Mouse (Mus musculus) megakaryocyte, embryonic 14.5 days (primary cell): ENCODE results near the gene Xndc1. TPM values are rescaled to one million over a fixed set of nuclear protein-coding genes. Genes with fewer than 3 reads are reported as not detected.

ENCODE experiments used
- H3K27me3 ChIP-seq: replicated peaks from 2 replicates; pipeline ENCODE3; 2012; ENCODE audit warnings: inconsistent platforms
- H3K36me3 ChIP-seq: replicated peaks from 2 replicates; pipeline ENCODE3; 2012; ENCODE audit warnings: low read length, inconsistent platforms, mixed read lengths
- H3K4me1 ChIP-seq: 2 replicates; pipeline ENCODE4 v1.6.1; 2012; ENCODE audit warnings: inconsistent platforms
- H3K4me3 ChIP-seq: replicated peaks from 2 replicates; pipeline ENCODE3; 2012; ENCODE audit warnings: moderate library complexity, mild to moderate bottlenecking, inconsistent platforms
- H3K9me3 ChIP-seq: 2 replicates; pipeline ENCODE4 v1.6.1; 2012; ENCODE audit warnings: inconsistent platforms
- FLI1 ChIP-seq: IDR thresholded peaks from 2 replicates; pipeline ENCODE4 v1.6.1; 2012; ENCODE audit warnings: low read length, inconsistent platforms, mixed read lengths
- GATA1 ChIP-seq: IDR thresholded peaks from 3 replicates; pipeline ENCODE4 v1.6.1; 2012; ENCODE audit warnings: mixed read lengths, low read length, inconsistent platforms, borderline replicate concordance
- polyA plus RNA-seq: library from polyadenylated mRNA; stranded (reverse); fragments of >175 nt; gene quantifications from 2 replicates; pipeline ENCODE4 v1.2.3, GENCODE M21; 2012; ENCODE audit warnings: low replicate concordance; ENCODE audit not compliant: insufficient read depth

The Xndc1 gene
- polyA plus RNA-seq, 1 experiment, result 5.4 TPM

DNA sequence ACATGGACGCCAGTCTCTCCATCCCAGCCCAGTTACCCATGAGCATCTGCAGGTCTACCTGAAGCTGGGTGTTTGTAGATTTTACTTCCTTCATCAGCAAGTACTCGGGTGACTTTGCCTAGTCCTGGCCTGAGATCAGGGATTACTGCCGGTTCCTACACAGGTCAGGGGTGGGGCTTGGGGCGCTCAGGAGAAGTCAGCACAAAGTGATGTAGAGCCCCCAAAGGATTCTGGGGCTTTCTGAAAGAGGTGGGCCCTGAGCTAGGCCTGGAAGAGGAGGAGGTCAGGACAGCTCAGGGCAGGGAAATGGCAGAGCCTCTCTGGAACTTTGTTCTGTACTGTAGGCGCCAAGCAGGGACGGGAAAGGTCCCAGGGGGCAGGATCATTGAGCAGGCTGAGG lies 37.4 kb downstream of the Xndc1 start:
- Histone ChIP-seq H3K4me3 (no peak overlapping the region), H3K9me3 (no peaks in the 10 kb centered on the region), H3K36me3 (no peaks in the 10 kb centered on the region), H3K27me3 (peaks cover 79% of the 10 kb centered on the region), H3K4me1 (peaks cover 30% of the 10 kb centered on the region)
- no peak for TF ChIP-seq GATA1
- no peak for TF ChIP-seq FLI1

- Histone ChIP-seq H3K9me3 (no peaks in the 10 kb centered on the region), H3K4me1 (peaks cover 36% of the 10 kb centered on the region), H3K36me3 (no peaks in the 10 kb centered on the region), H3K27me3 (peaks cover 77% of the 10 kb centered on the region), H3K4me3 (no peak overlapping the region)
- TF ChIP-seq FLI1, result no peak
- no peak for TF ChIP-seq GATA1
Measured at GRCm38 (mm10) chr7:102103555-102103954, 38.2 kb downstream of the Xndc1 start.

DNA sequence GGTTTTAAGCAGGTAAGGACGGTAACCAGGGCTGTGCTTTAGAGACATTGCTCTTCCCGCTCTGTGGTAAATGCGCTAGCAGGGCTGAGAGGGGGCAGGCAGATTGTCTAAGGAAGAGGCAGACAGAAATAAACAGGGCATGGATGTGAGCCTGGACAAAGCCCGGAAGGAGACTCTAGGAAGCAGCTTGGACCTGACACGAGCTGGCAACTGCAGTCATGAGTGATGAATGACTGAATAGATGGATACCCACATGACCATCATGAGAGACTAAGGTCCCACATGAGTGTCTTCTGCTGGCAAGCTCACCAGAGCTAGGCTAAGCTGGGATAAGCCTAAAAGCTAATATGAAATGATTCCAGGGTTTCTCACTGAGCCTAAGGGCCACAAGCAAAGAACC lies 38.8 kb downstream of the Xndc1 start:
- Histone ChIP-seq H3K9me3 (no peaks in the 10 kb centered on the region), H3K4me3 (no peak overlapping the region), H3K27me3 (peaks cover 74% of the 10 kb centered on the region), H3K4me1 (peaks cover 35% of the 10 kb centered on the region), H3K36me3 (no peaks in the 10 kb centered on the region)
- TF ChIP-seq FLI1, result no peak
- no peak for TF ChIP-seq GATA1

DNA sequence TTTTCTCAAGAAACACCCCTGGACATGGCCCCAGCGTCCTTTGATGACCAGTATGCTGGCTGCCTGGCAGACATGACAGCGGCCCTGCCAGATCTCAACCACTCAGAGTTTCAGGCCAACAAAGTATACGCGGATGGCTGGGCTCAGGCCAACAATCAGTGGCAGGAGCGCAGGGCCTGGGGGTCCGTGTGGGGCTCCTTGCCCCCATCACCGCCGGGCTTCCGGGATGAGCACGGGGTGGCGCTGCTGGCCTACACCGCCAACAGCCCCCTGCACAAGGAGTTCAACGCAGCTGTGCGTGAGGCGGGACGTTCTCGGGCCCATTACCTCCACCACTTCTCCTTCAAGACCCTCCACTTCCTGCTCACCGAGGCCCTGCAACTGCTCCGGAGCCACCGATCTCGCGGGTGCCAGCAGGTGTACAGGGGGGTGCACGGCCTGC lies 41.4 kb downstream of the Xndc1 start:
- Histone ChIP-seq H3K4me3 (no peak overlapping the region), H3K4me1 (peaks cover 37% of the 10 kb centered on the region), H3K27me3 (peaks cover 69% of the 10 kb centered on the region), H3K36me3 (no peaks in the 10 kb centered on the region), H3K9me3 (no peaks in the 10 kb centered on the region)
- TF ChIP-seq FLI1 (no peak), GATA1 (no peak)

GRCm38 (mm10) chr7:102108206-102108605 lies 42.9 kb downstream of the Xndc1 start:
- Histone ChIP-seq H3K4me3 (no peak overlapping the region), H3K9me3 (no peaks in the 10 kb centered on the region), H3K36me3 (no peaks in the 10 kb centered on the region), H3K4me1 (peaks cover 41% of the 10 kb centered on the region), H3K27me3 (peaks cover 68% of the 10 kb centered on the region)
- TF ChIP-seq FLI1 (no peak), GATA1 (no peak)

GRCm38 (mm10) chr7:102109171-102109570 lies 43.9 kb downstream of the Xndc1 start, which contains the start of gene Art5:
Gene Art5, minus strand, starts transcription at chr7:102109489.
- Histone ChIP-seq H3K4me3 (no peak within 1 kb of the TSS), H3K36me3 (no peaks in the 10 kb centered on the region), H3K4me1 (peaks cover 47% of the 10 kb centered on the region), H3K9me3 (no peaks in the 10 kb centered on the region), H3K27me3 (peaks cover 70% of the 10 kb centered on the region)
- no peak for TF ChIP-seq FLI1

- no peaks in the 10 kb centered on the region for H3K36me3 ChIP-seq
- H3K27me3 ChIP-seq, result peaks cover 65% of the 10 kb centered on the region
- no peak overlapping the region for H3K4me3 ChIP-seq
- H3K9me3 ChIP-seq, result no peaks in the 10 kb centered on the region
- TF ChIP-seq GATA1, result no peak
- TF ChIP-seq FLI1, result no peak
- H3K4me1 ChIP-seq, result peaks cover 48% of the 10 kb centered on the region
Measured at GRCm38 (mm10) chr7:102109746-102110145, 44.4 kb downstream of the Xndc1 start.

- TF ChIP-seq GATA1, result no peak
- TF ChIP-seq FLI1, result no peak
- Histone ChIP-seq H3K9me3 (no peaks in the 10 kb centered on the region), H3K27me3 (peaks cover 47% of the 10 kb centered on the region), H3K4me1 (peaks cover 46% of the 10 kb centered on the region), H3K36me3 (peaks cover 3% of the 10 kb centered on the region), H3K4me3 (peak overlapping the region; percentile 51)
Measured at GRCm38 (mm10) chr7:102113151-102113729, 47.9 kb downstream of the Xndc1 start.

GRCm38 (mm10) chr7:102116579-102117331 lies 51.4 kb downstream of the Xndc1 start, which contains the start of gene Chrna10:
Gene Chrna10, minus strand, starts transcription at chr7:102116828.
- TF ChIP-seq FLI1 (no peak), GATA1 (no peak)
- peaks cover 22% of the 10 kb centered on the region for H3K4me1 ChIP-seq
- peaks cover 23% of the 10 kb centered on the region for H3K27me3 ChIP-seq
- H3K36me3 ChIP-seq, result peaks cover 37% of the 10 kb centered on the region
- H3K4me3 ChIP-seq, result peak within 1 kb of the TSS; percentile 38
- H3K9me3 ChIP-seq, result no peaks in the 10 kb centered on the region

DNA sequence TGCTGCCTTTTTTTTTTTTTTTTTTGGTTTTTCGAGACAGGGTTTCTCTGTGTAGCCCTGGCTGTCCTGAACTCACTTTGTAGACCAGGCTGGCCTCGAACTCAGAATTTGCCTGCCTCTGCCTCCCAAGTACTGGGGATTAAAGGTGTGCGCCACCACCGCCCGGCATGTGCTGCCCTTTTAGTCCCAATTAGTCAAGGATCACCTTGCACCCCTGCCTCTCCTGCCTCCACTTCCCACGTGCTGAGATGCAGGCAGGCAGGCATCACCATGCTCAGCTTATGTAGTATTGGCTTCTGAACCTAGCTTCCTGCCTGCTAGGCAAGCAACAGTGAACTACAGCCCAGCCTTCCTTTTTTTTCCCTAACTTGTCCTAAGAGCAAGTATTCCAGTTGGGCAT lies 52.1 kb downstream of the Xndc1 start:
- Histone ChIP-seq H3K4me1 (peaks cover 22% of the 10 kb centered on the region), H3K36me3 (peaks cover 44% of the 10 kb centered on the region), H3K9me3 (no peaks in the 10 kb centered on the region), H3K27me3 (peaks cover 17% of the 10 kb centered on the region), H3K4me3 (peak overlapping the region; percentile 38)
- TF ChIP-seq FLI1 (no peak), GATA1 (no peak)
